Mouse (Mus musculus) hindbrain, embryonic 11.5 days (tissue): ENCODE measurements at regions not wholly inside any gene's neighbourhood (a gene's known extent, or its start where the extent isn't known, plus 50 kb on each side); places are given as distances from the start of the nearest gene placed in this dataset.

Experiments used
- ATAC-seq: fragments of 200-750 bp; cut with Nextera tagmentation; 2 replicates; pipeline ENCODE4 v1.8.0; 2017; ENCODE audit warnings: mild to moderate bottlenecking, moderate TSS enrichment, moderate library complexity; ENCODE audit not compliant: low FRiP score
- DNase-seq: peaks from one replicate; pipeline ENCODE4 v3.0.0-alpha.2; 2015; ENCODE audit warnings: low spot score
- H3K27ac ChIP-seq: fragments of 300-500 bp; sonication (generic); 2 replicates; pipeline ENCODE4 v1.5.1; 2014; ENCODE audit warnings: mild to moderate bottlenecking, low read depth, low read length
- H3K27me3 ChIP-seq: fragments of 300-500 bp; sonication (generic); 2 replicates; pipeline ENCODE4 v1.6.1; 2014; ENCODE audit warnings: mild to moderate bottlenecking, low read length, moderate library complexity, mixed read lengths; ENCODE audit not compliant: control insufficient read depth, insufficient read depth
- H3K36me3 ChIP-seq: fragments of 300-500 bp; sonication (generic); 2 replicates; pipeline ENCODE4 v1.6.1; 2014; ENCODE audit warnings: mild to moderate bottlenecking, low read length, moderate library complexity, mixed read lengths; ENCODE audit not compliant: control insufficient read depth, insufficient read depth
- H3K4me1 ChIP-seq: fragments of 300-500 bp; sonication (generic); replicated peaks from 2 replicates; pipeline ENCODE4 v1.6.1; 2014; ENCODE audit warnings: low read length, mixed read lengths; ENCODE audit not compliant: control insufficient read depth, insufficient read depth
- H3K4me2 ChIP-seq: fragments of 300-500 bp; sonication (generic); replicated peaks from 2 replicates; pipeline ENCODE4 v1.6.1; 2014; ENCODE audit warnings: mild to moderate bottlenecking, low read depth, low read length
- H3K4me3 ChIP-seq: fragments of 300-500 bp; sonication (generic); 2 replicates; pipeline ENCODE4 v1.5.1; 2014; ENCODE audit warnings: low read depth, low read length
- H3K9ac ChIP-seq: fragments of 300-500 bp; sonication (generic); 2 replicates; pipeline ENCODE4 v1.6.1; 2014; ENCODE audit warnings: low read depth, low read length
- H3K9me3 ChIP-seq: fragments of 300-500 bp; sonication (generic); 2 replicates; pipeline ENCODE4 v1.6.1; 2016; ENCODE audit warnings: low read length; ENCODE audit not compliant: control insufficient read depth
- WGBS: fragments of 180-500 bp; shearing (Covaris S2); extraction: QIAGEN DNeasy Blood & Tissue Kit; methylation state at CpG from one replicate; pipeline ENCODE4 v1.1.7; 2014; 5-methylcytosine and 5-hydroxymethylcytosine counted together

DNA sequence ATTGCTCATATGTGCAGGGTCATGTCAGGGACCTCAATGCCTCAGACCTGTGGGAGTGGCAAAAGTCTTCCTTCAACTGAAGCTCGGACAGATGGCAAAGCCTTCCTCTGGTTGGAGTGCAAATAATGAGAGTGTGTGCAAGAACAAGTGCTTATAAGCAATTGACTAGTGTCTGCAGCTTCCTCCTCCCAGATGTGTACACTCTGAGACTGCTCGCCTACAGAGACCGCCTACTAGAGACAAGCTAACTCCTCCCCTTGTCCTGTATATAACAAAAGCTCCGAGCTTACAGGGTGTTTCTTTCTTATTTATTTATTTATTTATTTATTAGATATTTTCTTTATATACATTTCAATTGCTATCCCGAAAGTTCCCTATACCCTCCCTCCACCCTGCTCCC, 138.7 kb upstream of the Sox4 start:
- WGBS, result 92% methylated on average over 5 of the region's 5 CpGs
- H3K9ac ChIP-seq, result no peak overlapping the region
- no peak overlapping the region for H3K4me3 ChIP-seq
- DNase-seq, result no peak
- no peaks in the 10 kb centered on the region for H3K36me3 ChIP-seq
- no peaks in the 10 kb centered on the region for H3K9me3 ChIP-seq
- no peak overlapping the region for H3K27ac ChIP-seq
- ATAC-seq, result no peak
- H3K27me3 ChIP-seq, result no peaks in the 10 kb centered on the region
- H3K4me2 ChIP-seq, result no peak overlapping the region
- no peaks in the 10 kb centered on the region for H3K4me1 ChIP-seq

DNA sequence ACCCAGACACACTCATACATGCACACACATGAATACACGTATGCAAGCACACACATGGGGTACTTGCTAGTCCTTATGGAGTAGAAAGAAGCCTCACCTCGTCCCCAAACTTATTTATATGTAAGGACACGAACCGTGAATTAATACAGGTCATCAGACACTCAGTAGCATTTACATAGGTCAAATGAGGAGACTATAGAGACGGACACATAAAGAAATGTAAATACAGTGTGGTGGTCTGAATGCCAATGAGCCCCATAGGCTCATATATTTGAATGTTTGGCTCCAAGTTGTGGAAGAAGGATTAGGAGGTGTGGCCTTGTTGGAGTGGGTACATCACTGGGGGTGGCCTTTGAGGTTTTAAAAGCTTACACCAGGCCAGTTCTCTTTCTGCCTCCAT, 133.3 kb upstream of the Sox4 start:
- Histone ChIP-seq H3K36me3 (no peaks in the 10 kb centered on the region), H3K4me3 (no peak overlapping the region), H3K9ac (no peak overlapping the region), H3K4me1 (no peaks in the 10 kb centered on the region), H3K9me3 (no peaks in the 10 kb centered on the region), H3K27ac (no peak overlapping the region), H3K27me3 (no peaks in the 10 kb centered on the region), H3K4me2 (no peak overlapping the region)
- ATAC-seq, result peak; percentile 59
- DNase-seq, result peak; percentile 10
- 61% methylated on average over 5 of the region's 5 CpGs for WGBS

DNA sequence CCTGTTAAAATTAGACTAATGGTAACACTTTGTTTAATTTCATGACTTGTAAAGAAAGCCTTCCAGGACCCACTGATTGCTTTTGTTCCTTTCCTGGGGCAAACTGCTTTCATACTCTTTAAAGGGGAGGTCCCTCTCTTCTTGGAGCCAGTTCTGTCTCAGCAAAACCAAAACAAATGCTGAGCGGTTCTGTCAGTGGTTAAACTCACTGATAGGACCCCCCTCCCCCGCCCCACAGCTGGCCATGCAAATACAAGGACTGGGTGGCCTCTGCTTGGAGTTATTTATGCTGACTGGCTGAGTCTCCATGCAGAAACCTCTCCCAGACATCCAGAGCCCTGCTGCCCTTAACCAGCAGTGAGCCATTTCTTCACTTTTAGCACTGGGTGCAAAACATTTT, 127.6 kb upstream of the Sox4 start:
- Histone ChIP-seq H3K4me1 (no peaks in the 10 kb centered on the region), H3K27me3 (no peaks in the 10 kb centered on the region), H3K36me3 (no peaks in the 10 kb centered on the region), H3K27ac (no peak overlapping the region), H3K4me3 (no peak overlapping the region), H3K9me3 (no peaks in the 10 kb centered on the region), H3K9ac (no peak overlapping the region), H3K4me2 (no peak overlapping the region)
- 18% methylated on average over 2 of the region's 2 CpGs for WGBS
- ATAC-seq (no peak), DNase-seq (no peak)

DNA sequence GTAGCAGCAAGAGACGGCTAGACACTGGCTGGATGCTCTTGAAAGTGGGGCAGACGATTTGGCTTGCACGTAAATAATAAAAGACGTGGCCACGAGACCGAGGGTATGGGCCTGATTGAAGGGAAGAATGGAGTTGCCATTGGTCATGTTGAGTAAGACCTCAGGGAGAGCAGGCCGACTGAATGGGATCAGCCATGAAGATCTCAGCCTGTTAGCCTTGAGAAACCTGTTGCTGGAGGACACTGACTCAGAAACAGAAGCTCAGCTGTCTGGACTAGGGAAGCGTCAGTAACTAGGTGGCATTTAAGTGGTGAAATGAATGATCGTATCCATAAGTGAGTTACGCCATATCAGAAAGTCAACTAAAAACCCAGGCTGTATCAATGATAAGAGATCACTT, 126.3 kb upstream of the Sox4 start:
- no peak overlapping the region for H3K4me2 ChIP-seq
- no peak for DNase-seq
- H3K27ac ChIP-seq, result no peak overlapping the region
- no peak for ATAC-seq
- no peaks in the 10 kb centered on the region for H3K9me3 ChIP-seq
- no peaks in the 10 kb centered on the region for H3K36me3 ChIP-seq
- H3K4me3 ChIP-seq, result no peak overlapping the region
- 94% methylated on average over 10 of the region's 10 CpGs for WGBS
- no peaks in the 10 kb centered on the region for H3K4me1 ChIP-seq
- no peak overlapping the region for H3K9ac ChIP-seq
- H3K27me3 ChIP-seq, result no peaks in the 10 kb centered on the region

DNA sequence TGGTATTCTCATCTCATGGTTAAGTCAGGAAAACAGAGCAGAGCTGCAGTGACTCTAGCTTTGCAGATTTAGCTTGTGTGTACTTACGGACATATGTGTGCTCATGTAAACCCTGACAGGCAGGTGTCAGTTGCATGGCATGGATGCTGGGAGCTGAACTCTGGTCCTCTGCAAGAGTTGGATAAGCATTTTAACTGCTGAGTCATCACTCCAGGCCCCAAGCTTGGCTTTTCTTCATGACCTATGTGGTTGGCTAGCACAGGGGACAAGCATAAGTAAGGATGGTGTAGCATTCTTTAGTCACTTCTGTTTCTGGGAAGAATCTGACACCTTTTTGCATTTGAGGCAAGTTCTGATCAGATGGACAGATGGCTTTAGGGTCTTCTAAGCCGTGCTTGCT, 120.1 kb upstream of the Sox4 start:
- ATAC-seq (no peak), DNase-seq (no peak)
- H3K9ac ChIP-seq, result no peak overlapping the region
- H3K9me3 ChIP-seq, result no peaks in the 10 kb centered on the region
- no peaks in the 10 kb centered on the region for H3K36me3 ChIP-seq
- H3K4me2 ChIP-seq, result no peak overlapping the region
- 90% methylated on average over 2 of the region's 2 CpGs for WGBS
- no peaks in the 10 kb centered on the region for H3K4me1 ChIP-seq
- no peak overlapping the region for H3K27ac ChIP-seq
- H3K27me3 ChIP-seq, result no peaks in the 10 kb centered on the region
- H3K4me3 ChIP-seq, result no peak overlapping the region

DNA sequence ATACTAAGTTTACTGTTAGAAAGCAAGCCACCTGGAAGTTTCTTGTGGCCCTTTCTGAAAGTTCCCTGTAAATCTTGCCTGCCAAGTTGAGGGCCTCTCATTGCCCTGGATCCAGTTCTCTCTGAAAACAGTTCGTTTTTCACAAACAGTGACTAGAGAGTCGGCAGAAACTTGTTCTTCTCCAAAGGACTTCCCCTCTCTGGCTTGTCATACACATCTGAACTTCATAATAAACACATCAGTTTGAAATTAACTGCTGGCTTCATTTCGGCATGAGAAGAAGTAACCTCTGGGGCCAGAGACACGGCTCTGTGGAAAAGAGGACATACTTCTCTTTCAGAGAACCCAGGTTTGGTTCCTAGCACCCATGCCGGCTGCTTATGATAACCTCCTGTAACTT, 110.4 kb upstream of the Sox4 start:
- no peak overlapping the region for H3K4me2 ChIP-seq
- no peak overlapping the region for H3K9ac ChIP-seq
- H3K4me1 ChIP-seq, result no peaks in the 10 kb centered on the region
- H3K27ac ChIP-seq, result no peak overlapping the region
- no peaks in the 10 kb centered on the region for H3K9me3 ChIP-seq
- no peak overlapping the region for H3K4me3 ChIP-seq
- WGBS, result 88% methylated on average over 5 of the region's 5 CpGs
- H3K36me3 ChIP-seq, result no peaks in the 10 kb centered on the region
- ATAC-seq (no peak), DNase-seq (no peak)
- H3K27me3 ChIP-seq, result no peaks in the 10 kb centered on the region

DNA sequence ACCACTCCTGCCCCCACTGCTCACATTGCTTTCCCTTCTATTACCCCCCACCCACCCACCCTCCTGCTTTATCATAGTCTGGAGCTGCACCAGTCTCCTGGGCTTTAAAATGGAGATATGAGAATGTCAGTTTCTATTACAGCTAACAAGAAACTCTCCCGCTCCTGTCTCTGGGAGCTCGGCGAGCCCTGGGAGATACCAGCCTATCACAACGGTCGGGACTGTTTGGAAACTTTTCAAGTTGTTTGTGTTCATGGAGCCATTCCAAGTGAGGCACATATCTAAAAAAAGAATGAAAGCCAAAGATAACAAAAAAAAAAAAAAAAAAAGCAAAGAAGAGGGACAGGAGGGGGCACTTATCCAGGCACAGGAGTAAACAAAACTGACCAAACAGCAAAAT, 105.2 kb upstream of the Sox4 start:
- H3K4me2 ChIP-seq, result no peak overlapping the region
- no peaks in the 10 kb centered on the region for H3K9me3 ChIP-seq
- 71% methylated on average over 5 of the region's 5 CpGs for whole genome bisulfite sequencing
- no peaks in the 10 kb centered on the region for H3K36me3 ChIP-seq
- DNase-seq (no peak), ATAC-seq (no peak)
- no peak overlapping the region for H3K9ac ChIP-seq
- no peaks in the 10 kb centered on the region for H3K27me3 ChIP-seq
- H3K27ac ChIP-seq, result no peak overlapping the region
- no peak overlapping the region for H3K4me3 ChIP-seq
- no peaks in the 10 kb centered on the region for H3K4me1 ChIP-seq

DNA sequence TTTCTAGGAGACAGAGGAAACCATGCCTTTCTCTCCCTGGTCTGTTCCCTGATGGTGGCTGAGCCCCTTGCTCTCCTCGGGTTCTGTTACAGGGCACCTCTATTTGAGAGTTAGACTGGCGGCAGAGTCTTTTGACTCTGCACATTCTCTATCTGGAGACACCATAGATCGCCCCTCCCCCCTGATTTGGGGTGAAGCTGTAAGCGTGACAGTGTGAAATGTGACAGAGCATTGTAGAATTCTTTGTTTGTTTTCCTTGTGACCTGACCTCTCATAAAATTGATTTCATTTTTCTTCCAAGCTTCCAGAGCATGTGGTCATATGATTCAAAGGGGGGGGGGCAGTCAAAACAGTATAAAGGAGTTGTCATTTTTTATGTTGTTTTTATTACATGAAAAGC, 96.2 kb upstream of the Sox4 start:
- no peak overlapping the region for H3K4me2 ChIP-seq
- DNase-seq (peak; percentile 56), ATAC-seq (0 out of 2 replicates have a peak, but pooled peaks have one; percentile 57)
- no peak overlapping the region for H3K9ac ChIP-seq
- no peak overlapping the region for H3K27ac ChIP-seq
- H3K4me3 ChIP-seq, result no peak overlapping the region
- WGBS, result 39% methylated on average over 4 of the region's 4 CpGs
- no peaks in the 10 kb centered on the region for H3K27me3 ChIP-seq
- H3K9me3 ChIP-seq, result no peaks in the 10 kb centered on the region
- H3K36me3 ChIP-seq, result no peaks in the 10 kb centered on the region
- H3K4me1 ChIP-seq, result no peaks in the 10 kb centered on the region

DNA sequence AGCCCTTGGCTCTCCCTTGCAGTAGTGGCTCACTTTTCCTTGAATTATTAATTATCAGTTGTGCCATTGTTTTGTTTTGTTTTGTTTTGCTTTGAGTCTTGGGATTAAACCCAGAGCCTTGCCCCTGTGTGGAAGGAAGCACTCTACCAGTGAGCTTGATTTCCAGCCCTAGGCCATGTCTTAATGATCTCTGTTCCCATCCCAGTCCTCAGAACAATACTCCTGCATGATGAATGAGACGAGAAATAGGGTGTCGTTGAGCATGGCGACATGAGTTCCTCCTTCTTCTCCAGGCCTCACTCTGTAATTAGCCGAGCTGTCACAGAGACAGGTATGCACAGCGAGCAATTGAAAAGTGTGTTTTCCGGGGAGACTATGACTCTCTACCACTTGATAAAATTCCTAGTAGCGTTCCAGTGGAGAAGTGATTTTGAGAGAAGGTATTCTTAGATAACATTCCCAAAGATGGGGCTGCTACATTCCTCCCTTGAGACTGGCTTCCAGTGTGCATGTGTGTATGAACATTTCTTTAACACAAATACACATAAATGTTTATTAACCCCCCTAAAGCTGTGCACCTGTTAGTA, 95.6 kb upstream of the Sox4 start:
- Histone ChIP-seq H3K27ac (no peak overlapping the region), H3K36me3 (no peaks in the 10 kb centered on the region), H3K9ac (no peak overlapping the region), H3K9me3 (no peaks in the 10 kb centered on the region), H3K4me2 (no peak overlapping the region), H3K4me1 (no peaks in the 10 kb centered on the region; the same call in 1 of the 2 replicates), H3K27me3 (no peaks in the 10 kb centered on the region), H3K4me3 (no peak overlapping the region)
- 64% methylated on average over 7 of the region's 7 CpGs for WGBS
- ATAC-seq (0 out of 2 replicates have a peak, but pooled peaks have one; percentile 12), DNase-seq (no peak)
